Mouse (Mus musculus): ENCODE measurements around the gene Apoc4. TPM values are rescaled to one million over a fixed set of nuclear protein-coding genes. Genes with fewer than 3 reads are reported as not detected.

Apoc4 gene
- total RNA-seq, 2 experiments from 2014 or later: not detected

- no peak overlapping the region for H3K4me3 ChIP-seq
- no peak overlapping the region for H3K27ac ChIP-seq
- intact Hi-C loops (cut with DNase I): no loop called here
- DNase-seq (ENCODE audit: extremely low spot score in 1 of 2, low spot score in 2 of 2): no peak
- TF ChIP-seq CTCF (IDR thresholded peaks at IDR 0.05): no peak
Observed at GRCm38 (mm10) chr7:19686521-19686920, 5.2 kb upstream of the Apoc4 start.

GRCm38 (mm10) chr7:19685374-19685773, 4.1 kb upstream of the Apoc4 start:
- Histone ChIP-seq H3K27ac (no peak overlapping the region), H3K4me3 (no peak overlapping the region)
- DNase-seq (ENCODE audit: extremely low spot score in 1 of 2, low spot score in 2 of 2): no peak
- TF ChIP-seq CTCF (IDR thresholded peaks at IDR 0.05): no peak
- intact Hi-C loops (cut with DNase I): no loop called here

- DNase-seq (ENCODE audit: extremely low spot score in 1 of 2, low spot score in 2 of 2): no peak
- intact Hi-C loops (cut with DNase I): no loop called here
- H3K27ac ChIP-seq: no peak overlapping the region
- H3K4me3 ChIP-seq: no peak overlapping the region
- TF ChIP-seq CTCF (IDR thresholded peaks at IDR 0.05): no peak
Observed at GRCm38 (mm10) chr7:19683771-19684201, 2.5 kb upstream of the Apoc4 start.

GRCm38 (mm10) chr7:19682979-19683378, 1.7 kb upstream of the Apoc4 start:
- H3K4me3 ChIP-seq: no peak overlapping the region
- intact Hi-C loops (cut with DNase I): no loop called here
- no peak overlapping the region for H3K27ac ChIP-seq
- no peak for DNase-seq (ENCODE audit: extremely low spot score in 1 of 2, low spot score in 2 of 2)
- no peak for TF ChIP-seq CTCF (IDR thresholded peaks at IDR 0.05)

GRCm38 (mm10) chr7:19680702-19681101, 577 bp downstream of the Apoc4 start:
- DNase-seq (ENCODE audit: extremely low spot score in 1 of 2, low spot score in 2 of 2): no peak
- intact Hi-C loops (cut with DNase I): no loop called here
- no peak overlapping the region for H3K27ac ChIP-seq
- no peak for TF ChIP-seq CTCF (IDR thresholded peaks at IDR 0.05)
- no peak overlapping the region for H3K4me3 ChIP-seq

GRCm38 (mm10) chr7:19678901-19679300, 2.4 kb downstream of the Apoc4 start:
- intact Hi-C loops (cut with DNase I): no loop called here
- DNase-seq (ENCODE audit: extremely low spot score in 1 of 2, low spot score in 2 of 2): no peak
- H3K4me3 ChIP-seq: no peak overlapping the region
- TF ChIP-seq CTCF (IDR thresholded peaks at IDR 0.05): no peak
- no peak overlapping the region for H3K27ac ChIP-seq

- intact Hi-C loops (cut with DNase I): no loop called here
Observed at GRCm38 (mm10) chr7:19677872-19678271, 3.4 kb downstream of the Apoc4 start, which contains the start of gene Apoc2. Gene Apoc2 (minus strand): TSS chr7:19677941.

GRCm38 (mm10) chr7:19676662-19677061, 4.6 kb downstream of the Apoc4 start:
- H3K27ac ChIP-seq: no peak overlapping the region
- no peak for TF ChIP-seq CTCF (IDR thresholded peaks at IDR 0.05)
- no peak overlapping the region for H3K4me3 ChIP-seq
- DNase-seq (ENCODE audit: extremely low spot score in 1 of 2, low spot score in 2 of 2): no peak
- intact Hi-C loops (cut with DNase I): no loop called here

More at GRCm38 (mm10) chr7:19677872-19678271, 3.4 kb downstream of the Apoc4 start, which contains the start of gene Apoc2:
- no peak for TF ChIP-seq CTCF (IDR thresholded peaks at IDR 0.05)
- Histone ChIP-seq H3K4me3 (no peak within 1 kb of the TSS), H3K27ac (no peak within 1 kb of the TSS)
- no peak for DNase-seq (ENCODE audit: extremely low spot score in 1 of 2, low spot score in 2 of 2)

GRCm38 (mm10) chr7:19675824-19676223, 5.5 kb downstream of the Apoc4 start:
- TF ChIP-seq CTCF (IDR thresholded peaks at IDR 0.05): no peak
- Histone ChIP-seq H3K27ac (no peak overlapping the region), H3K4me3 (no peak overlapping the region)
- intact Hi-C loops (cut with DNase I): no loop called here
- DNase-seq (ENCODE audit: extremely low spot score in 1 of 2, low spot score in 2 of 2): no peak

GRCm38 (mm10) chr7:19673083-19673699, 8.1 kb downstream of the Apoc4 start:
- DNase-seq (ENCODE audit: extremely low spot score in 1 of 2, low spot score in 2 of 2): no peak
- no peak for TF ChIP-seq CTCF (IDR thresholded peaks at IDR 0.05)
- Histone ChIP-seq H3K27ac (no peak overlapping the region), H3K4me3 (no peak overlapping the region)
- intact Hi-C loops (cut with DNase I): no loop called here

GRCm38 (mm10) chr7:19671511-19671910, 9.8 kb downstream of the Apoc4 start:
- TF ChIP-seq CTCF (IDR thresholded peaks at IDR 0.05): no peak
- no peak overlapping the region for H3K27ac ChIP-seq
- intact Hi-C loops (cut with DNase I): no loop called here
- no peak overlapping the region for H3K4me3 ChIP-seq
- DNase-seq (ENCODE audit: extremely low spot score in 1 of 2, low spot score in 2 of 2): no peak

GRCm38 (mm10) chr7:19668947-19669721, 12.1 kb downstream of the Apoc4 start:
- DNase-seq (ENCODE audit: extremely low spot score in 1 of 2, low spot score in 2 of 2): peak; percentile 89 to 91
- peak overlapping the region; percentile 76 for H3K27ac ChIP-seq
- intact Hi-C loops (cut with DNase I): loop anchor here (1.0 to 5.0 kb wide), 3 partner anchors 32 to 123 kb away; no protein-coding TSS in a partner anchor
- peak; percentile 95 for TF ChIP-seq CTCF (IDR thresholded peaks at IDR 0.05)
- no peak overlapping the region for H3K4me3 ChIP-seq
